Mouse (Mus musculus) adrenal gland, adult 18-20 months (tissue): ENCODE data around the gene Gimap9. TPM values are rescaled to one million over a fixed set of nuclear protein-coding genes. Genes with fewer than 3 reads are reported as not detected.
"Not testable (repeated sequence)": the region's sequence is repeated elsewhere in the genome, so short reads cannot be mapped to it uniquely, and the experiment has no call there.

ENCODE experiments used
- DNase-seq, 2 experiments: peaks; one replicate each; pipeline ENCODE4 v3.0.0; 2021 to 2022; ENCODE audit warnings: low spot score in 2 of 2
- total RNA-seq, 2 experiments: library from RNA; stranded (reverse); gene quantifications; 1 replicate in 1 of 2; 2 replicates in 1 of 2; pipeline ENCODE4 v1.2.3; 2021

Gene Gimap9
- total RNA-seq, 2 experiments from 2014 or later: 6.3 to 7.6 TPM

DNA sequence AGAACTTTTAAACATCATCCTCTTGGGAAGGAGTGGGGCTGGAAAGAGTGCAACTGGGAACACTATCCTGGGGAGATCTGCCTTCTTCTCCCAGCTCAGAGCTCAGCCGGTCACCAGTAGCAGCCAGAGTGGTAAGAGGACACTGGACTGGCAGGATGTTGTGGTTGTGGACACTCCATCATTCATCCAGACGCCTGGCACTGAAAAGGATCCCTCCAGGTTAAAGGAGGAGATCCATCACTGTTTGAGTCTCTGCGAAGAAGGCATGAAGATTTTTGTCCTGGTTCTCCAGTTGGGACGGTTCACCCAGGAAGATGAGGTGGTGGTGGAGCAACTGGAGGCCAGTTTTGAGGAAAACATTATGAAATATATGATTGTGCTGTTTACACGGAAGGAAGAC lies 17.2 kb upstream of the Gimap9 start:
- no peak for DNase-seq

DNA sequence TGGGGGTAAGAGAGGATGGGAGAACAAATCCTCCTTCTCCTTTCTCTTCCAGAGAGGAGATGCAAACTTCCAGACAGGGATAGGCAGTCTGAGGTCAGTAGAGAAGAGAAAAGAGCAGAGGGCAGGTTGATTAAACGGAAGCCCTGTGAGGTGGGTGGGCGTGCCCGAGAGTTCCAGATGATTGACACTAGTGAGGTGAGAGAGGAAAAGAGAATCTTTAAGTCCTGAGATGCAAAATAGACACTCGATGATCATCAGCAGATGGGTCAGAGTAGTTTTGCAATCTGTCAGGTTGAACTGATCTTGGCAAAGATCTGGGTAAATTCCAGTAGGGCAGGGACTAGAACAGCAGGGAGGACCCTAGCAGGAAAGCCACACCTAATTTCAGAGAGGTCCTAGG lies 11.2 kb upstream of the Gimap9 start:
- no peak for DNase-seq

DNA sequence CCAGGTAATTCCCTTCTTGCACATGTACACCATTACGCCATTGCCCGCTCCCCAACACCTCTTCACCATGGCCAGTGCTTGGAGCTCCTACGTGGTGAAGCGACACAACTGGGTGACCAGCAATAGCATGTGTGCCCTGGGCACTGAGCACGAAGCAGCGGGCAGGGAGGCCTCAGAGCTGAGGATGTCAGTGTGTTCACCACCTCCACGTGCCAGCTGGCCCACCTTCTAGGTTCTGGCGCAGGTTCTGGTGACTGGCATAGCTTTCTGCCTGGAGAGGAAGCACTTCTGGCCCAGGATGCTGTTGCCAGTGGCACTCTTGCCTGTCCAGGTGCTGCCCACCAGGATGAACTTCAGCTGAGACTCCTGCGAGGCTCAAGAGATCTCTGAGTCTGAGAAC lies 10.5 kb upstream of the Gimap9 start:
- no peak for DNase-seq

DNA sequence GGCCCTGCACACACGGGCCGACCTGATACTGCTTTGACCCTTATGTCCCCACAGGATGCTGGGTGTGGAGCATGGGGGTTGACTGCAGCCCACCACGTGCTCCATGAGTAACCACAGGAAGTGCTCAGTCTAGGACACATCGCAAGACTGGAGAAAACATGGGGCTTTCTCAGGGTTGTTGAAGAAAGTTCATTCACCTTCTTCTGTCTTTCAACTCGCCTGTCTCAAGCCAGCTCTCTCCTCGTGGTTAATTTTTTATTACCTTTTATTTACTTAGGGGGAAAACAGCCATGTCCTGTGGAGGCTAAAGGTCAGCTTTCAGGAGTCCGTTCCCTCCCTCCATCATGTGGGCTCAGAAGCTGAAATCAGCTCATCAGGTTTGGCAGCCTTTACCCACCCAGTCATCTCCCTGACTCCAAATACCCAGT lies 9.8 kb upstream of the Gimap9 start:
- no peak for DNase-seq

GRCm38 (mm10) chr6:48668022-48668421 lies 7.9 kb upstream of the Gimap9 start:
- DNase-seq: no peak

- DNase-seq: no peak
These were observed 6.4 kb upstream of the Gimap9 start for GRCm38 (mm10) chr6:48669446-48669969.

- DNase-seq: no peak
These were observed 1.5 kb upstream of the Gimap9 start for GRCm38 (mm10) chr6:48674291-48675058.

DNA sequence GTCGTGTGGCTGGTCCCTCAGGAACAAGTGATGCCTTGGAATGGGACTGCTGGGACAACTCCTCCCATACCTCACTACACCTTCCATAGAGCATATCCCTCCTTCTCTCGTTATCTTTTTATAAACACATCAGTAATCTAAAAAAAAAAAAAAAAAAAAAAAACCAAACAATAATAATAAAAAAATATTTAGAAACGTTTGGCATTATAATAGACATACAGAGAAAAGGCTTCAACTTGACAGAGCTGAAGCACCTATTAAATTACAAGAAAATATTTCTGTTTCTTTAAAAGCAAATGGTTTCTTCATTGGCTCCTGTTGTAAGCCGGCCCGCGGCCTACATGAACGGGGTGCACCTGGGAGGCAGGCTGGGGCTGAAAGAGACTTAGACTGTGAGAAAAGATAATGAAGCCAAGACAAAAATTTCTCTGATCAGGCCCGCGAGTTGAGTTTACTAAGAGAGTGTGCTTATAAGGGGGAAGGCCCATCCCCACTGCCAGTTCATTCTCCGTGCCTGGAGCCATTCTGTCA lies 464 bp upstream of the Gimap9 start:
- DNase-seq: no peak

GRCm38 (mm10) chr6:48676860-48677415 lies 1.0 kb downstream of the Gimap9 start:
- no peak for DNase-seq

- no peak for DNase-seq
These were observed 1.8 kb downstream of the Gimap9 start for GRCm38 (mm10) chr6:48677492-48678345.

DNA sequence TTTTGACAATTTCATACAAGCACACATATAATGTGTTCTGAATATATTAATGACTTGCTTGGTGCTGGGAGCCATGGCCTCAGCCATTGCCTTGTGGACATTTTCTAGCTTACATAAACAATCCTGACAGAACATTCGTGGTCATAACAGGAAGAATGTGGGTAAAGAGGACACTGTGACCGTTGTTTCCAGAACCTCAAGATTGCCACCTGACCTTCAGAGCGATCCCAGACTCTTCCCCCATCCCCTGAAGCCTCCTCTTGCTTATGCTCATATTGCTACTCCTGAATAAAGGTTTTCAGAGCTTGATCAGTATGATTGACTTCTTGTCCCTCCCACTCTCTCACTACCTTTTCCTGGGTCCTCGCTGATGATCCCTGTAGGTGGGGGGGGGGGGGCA lies 2.5 kb downstream of the Gimap9 start:
- DNase-seq: no peak

DNA sequence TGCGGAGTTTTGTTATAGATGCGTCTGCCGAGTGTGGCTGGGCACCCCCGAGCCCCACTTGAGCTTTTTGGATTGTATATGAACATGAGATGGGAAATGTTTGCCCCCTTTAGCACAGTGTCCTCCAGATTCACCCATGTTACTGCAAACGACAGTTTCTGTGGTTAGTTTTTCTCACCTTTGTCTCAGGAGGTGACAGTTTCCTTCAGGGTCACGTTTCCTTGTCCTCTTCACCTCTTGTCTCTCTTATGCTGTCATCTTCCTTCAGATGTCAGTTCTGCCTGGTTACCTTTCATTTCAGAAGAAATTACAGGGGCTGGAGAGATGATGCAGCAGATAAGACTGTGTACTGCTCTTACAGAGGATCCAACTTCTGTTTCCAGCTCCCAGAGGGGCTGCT lies 3.8 kb downstream of the Gimap9 start:
- DNase-seq: no peak

- no peak for DNase-seq
These were observed 4.5 kb downstream of the Gimap9 start for GRCm38 (mm10) chr6:48680421-48680820.

DNA sequence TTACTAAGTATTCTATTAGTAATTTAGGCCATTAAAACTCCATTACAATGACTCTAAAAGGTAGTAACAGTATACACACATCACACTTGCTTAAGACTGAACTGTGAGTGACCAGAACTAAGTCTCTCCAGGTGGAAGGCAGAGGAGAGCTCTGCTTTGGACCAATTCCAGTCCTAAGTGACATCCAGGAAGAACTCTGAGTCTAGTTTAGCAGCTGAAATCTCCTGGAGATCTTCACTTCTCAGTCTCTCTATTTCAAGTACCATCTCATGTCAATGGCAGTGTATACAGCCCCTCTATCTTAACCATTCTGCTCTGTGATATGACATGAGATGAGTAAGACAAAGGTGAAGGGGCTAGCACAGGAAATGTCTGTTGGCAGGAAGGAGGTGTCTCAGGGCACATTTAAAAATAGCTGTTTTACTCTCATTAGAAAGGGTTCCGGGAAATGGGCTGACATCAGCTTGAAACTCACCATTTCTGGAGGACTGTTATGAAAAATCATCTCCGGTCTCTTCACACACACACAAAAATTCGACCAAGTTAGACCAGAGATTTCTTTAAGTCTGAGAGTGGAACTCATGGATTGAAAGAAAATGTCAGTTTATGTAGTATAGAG lies 5.7 kb downstream of the Gimap9 start:
- no peak for DNase-seq

DNA sequence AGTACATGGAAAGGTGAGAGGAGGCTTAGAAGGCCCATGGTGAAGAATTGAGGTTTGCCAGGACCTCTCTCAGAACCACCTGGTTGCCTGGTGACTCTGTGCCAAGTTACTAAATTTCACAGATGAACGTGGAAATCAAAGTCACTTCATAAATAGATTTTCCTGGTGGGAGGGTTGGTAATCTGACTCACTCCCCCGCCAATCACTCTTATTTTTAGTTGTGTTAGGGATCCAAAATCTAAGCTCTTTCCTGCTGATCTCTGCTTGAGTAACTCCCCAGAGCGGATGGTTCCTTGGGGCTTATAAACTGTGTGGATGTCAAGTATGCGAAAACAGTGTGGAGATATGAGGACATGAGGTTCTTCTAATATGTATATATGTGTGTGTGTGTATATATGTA lies 6.3 kb downstream of the Gimap9 start:
- no peak for DNase-seq

DNA sequence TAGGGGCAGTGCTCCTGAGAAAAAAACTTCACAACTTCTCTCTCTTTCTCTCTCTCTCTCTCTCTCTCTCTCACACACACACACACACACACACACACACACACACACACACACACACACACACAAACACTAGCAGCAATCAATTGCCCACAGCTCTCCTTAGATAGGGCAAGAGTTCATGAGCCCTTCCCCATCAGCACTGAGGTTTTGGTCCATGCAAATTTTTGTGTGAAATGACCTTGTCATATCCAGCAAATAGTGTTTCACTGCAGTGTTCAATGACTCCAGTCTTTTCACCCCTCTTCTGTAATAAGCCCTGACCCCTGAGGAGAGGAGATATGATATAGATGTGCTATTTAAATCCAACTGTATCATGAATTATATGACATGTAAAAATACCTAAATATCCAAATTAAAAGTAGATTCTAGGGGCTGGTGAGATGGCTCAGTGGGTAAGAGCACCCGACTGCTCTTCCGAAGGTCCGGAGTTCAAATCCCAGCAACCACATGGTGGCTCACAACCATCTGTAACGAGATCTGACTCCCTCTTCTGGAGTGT lies 7.4 kb downstream of the Gimap9 start:
- not testable (repeated sequence) for DNase-seq

DNA sequence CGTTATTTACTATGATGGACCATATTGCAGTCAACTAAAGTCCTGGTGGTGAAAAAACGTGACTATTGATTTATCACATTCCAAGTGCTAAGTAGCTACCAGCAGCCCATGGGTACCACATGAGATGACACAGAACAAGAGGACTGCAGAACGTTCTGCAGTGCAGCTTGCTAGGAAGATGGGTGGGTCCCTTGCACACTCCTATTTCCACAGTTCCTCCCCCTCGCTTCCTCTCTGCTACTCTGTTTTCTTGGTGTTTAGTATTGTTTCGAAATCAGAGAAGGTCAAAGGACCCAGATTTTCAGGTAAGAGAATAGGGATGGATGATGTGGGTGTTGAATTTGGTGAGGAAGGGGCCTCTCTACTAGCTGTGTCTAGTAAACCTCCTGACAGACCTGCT lies 8.4 kb downstream of the Gimap9 start, which contains the start of gene Gimap4:
Gimap4 (plus strand) TSS at position 231 of the 400 bp plus-strand sequence.
- no peak for DNase-seq

- no peak for DNase-seq
These were observed 8.9 kb downstream of the Gimap9 start for GRCm38 (mm10) chr6:48684806-48685205.

- DNase-seq: no peak
These were observed 9.3 kb downstream of the Gimap9 start for GRCm38 (mm10) chr6:48685251-48685650.
